Mouse (Mus musculus) G1E (cell line): ENCODE data around the gene Igfbp4.

Experiments used
- CTCF ChIP-seq: IDR thresholded peaks from 2 replicates; pipeline ENCODE4 v1.5.1; 2012; ENCODE audit warnings: low read depth, low read length, inconsistent platforms, mixed read lengths
- GATA1 ChIP-seq: IDR thresholded peaks from 2 replicates; pipeline ENCODE4 v1.6.1; 2012; ENCODE audit warnings: borderline replicate concordance, low read length, inconsistent platforms, mixed read lengths
- GATA2 ChIP-seq: IDR thresholded peaks from 2 replicates; pipeline ENCODE4 v1.6.1; 2012; ENCODE audit warnings: low read depth, low read length, inconsistent platforms, borderline replicate concordance
- POLR2AphosphoS5 ChIP-seq: IDR thresholded peaks from 2 replicates; pipeline ENCODE4 v1.6.1; 2012; ENCODE audit warnings: low read depth, low read length, inconsistent platforms; ENCODE audit not compliant: insufficient replicate concordance

- TF ChIP-seq CTCF: no peak
- no peak for TF ChIP-seq POLR2AphosphoS5
- TF ChIP-seq GATA2: no peak
- TF ChIP-seq GATA1: no peak
These were observed 16.4 kb upstream of the Igfbp4 start for GRCm38 (mm10) chr11:99024468-99025134.
